Mouse (Mus musculus) spleen, adult 2 months (tissue): ENCODE results near the gene Tex9. TPM values are rescaled to one million over a fixed set of nuclear protein-coding genes. Genes with fewer than 3 reads are reported as not detected.

Experiments used
- DNase-seq, 2 experiments: peaks; one replicate each; pipeline versions ENCODE4 v3.0.0 to v3.0.0-alpha.2; 2012 to 2021; ENCODE audit warnings: low spot score in 2 of 2, low read depth in 1 of 2
- H3K27ac ChIP-seq: fragments of 200-500 bp; 2 replicates; pipeline ENCODE4 v1.5.1; 2012; ENCODE audit warnings: low read length, inconsistent platforms; ENCODE audit not compliant: insufficient read depth
- H3K27me3 ChIP-seq: fragments of 200-500 bp; 2 replicates; pipeline ENCODE4 v1.6.1; 2012; ENCODE audit warnings: mild to moderate bottlenecking, moderate library complexity, low read length, inconsistent platforms; ENCODE audit not compliant: control insufficient read depth, insufficient read depth
- H3K36me3 ChIP-seq: fragments of 200-500 bp; 2 replicates; pipeline ENCODE4 v1.6.1; 2012; ENCODE audit warnings: mild to moderate bottlenecking, low read length, inconsistent platforms; ENCODE audit not compliant: control insufficient read depth, insufficient read depth
- H3K4me1 ChIP-seq: fragments of 200-500 bp; 2 replicates; pipeline ENCODE4 v1.6.1; 2011; ENCODE audit warnings: inconsistent platforms; ENCODE audit not compliant: control insufficient read depth, insufficient read depth, insufficient read length
- H3K4me3 ChIP-seq: fragments of 200-500 bp; 2 replicates; pipeline ENCODE4 v1.5.1; 2011; ENCODE audit warnings: mild to moderate bottlenecking, inconsistent platforms; ENCODE audit not compliant: insufficient read depth, insufficient read length; ENCODE audit errors: extremely low read depth
- CTCF ChIP-seq: fragments of 200-500 bp; IDR thresholded peaks from 2 replicates; pipeline ENCODE4 v1.5.1; 2011; ENCODE audit warnings: mild to moderate bottlenecking, inconsistent platforms; ENCODE audit not compliant: insufficient read depth, insufficient read length, insufficient replicate concordance; ENCODE audit errors: extremely low read depth
- POLR2A ChIP-seq: fragments of 200-500 bp; IDR thresholded peaks from 2 replicates; pipeline ENCODE4 v1.6.1; 2011; ENCODE audit warnings: low read depth, low read length, inconsistent platforms
- WGBS: fragments of 180-500 bp; shearing (Covaris S2); methylation state at CpG from one replicate; pipeline ENCODE4 v1.1.7; 2018; 5-methylcytosine and 5-hydroxymethylcytosine counted together
- polyA plus RNA-seq: library from polyadenylated mRNA; depleted of rRNA; stranded (reverse); fragments of >200 nt; gene quantifications from 2 replicates; pipeline ENCODE4 v1.2.3, GENCODE M21; 2012

Tex9 gene
- polyA plus RNA-seq, 1 experiment, result 2.2 TPM

GRCm38 (mm10) chr9:72427861-72428260, 64.2 kb downstream of the Tex9 start:
- Histone ChIP-seq H3K27me3 (no peaks in the 10 kb centered on the region), H3K27ac (no peak overlapping the region), H3K4me3 (no peak overlapping the region), H3K36me3 (no peaks in the 10 kb centered on the region), H3K4me1 (no peaks in the 10 kb centered on the region)
- DNase-seq, result no peak
- TF ChIP-seq POLR2A, result no peak
- no peak for TF ChIP-seq CTCF
- 75% methylated on average over 4 of the region's 4 CpGs for WGBS

- DNase-seq, result no peak
- no peak overlapping the region for H3K27ac ChIP-seq
- no peaks in the 10 kb centered on the region for H3K4me1 ChIP-seq
- H3K36me3 ChIP-seq, result no peaks in the 10 kb centered on the region
- TF ChIP-seq CTCF (no peak), POLR2A (no peak)
- no peak overlapping the region for H3K4me3 ChIP-seq
- WGBS, result 83% methylated on average over 11 of the region's 11 CpGs
- H3K27me3 ChIP-seq, result no peaks in the 10 kb centered on the region
Observed at GRCm38 (mm10) chr9:72425300-72425850, 66.6 kb downstream of the Tex9 start.

GRCm38 (mm10) chr9:72422753-72423152, 69.3 kb downstream of the Tex9 start:
- WGBS, result 94% methylated on average over 2 of the region's 2 CpGs
- TF ChIP-seq CTCF, result no peak
- no peaks in the 10 kb centered on the region for H3K36me3 ChIP-seq
- H3K4me1 ChIP-seq, result no peaks in the 10 kb centered on the region
- H3K27me3 ChIP-seq, result no peaks in the 10 kb centered on the region
- DNase-seq, result no peak
- H3K27ac ChIP-seq, result no peak overlapping the region
- H3K4me3 ChIP-seq, result no peak overlapping the region

- Histone ChIP-seq H3K4me1 (no peaks in the 10 kb centered on the region), H3K27ac (no peak overlapping the region), H3K4me3 (no peak overlapping the region), H3K27me3 (no peaks in the 10 kb centered on the region), H3K36me3 (no peaks in the 10 kb centered on the region)
- WGBS, result 62% methylated on average over 11 of the region's 11 CpGs
- TF ChIP-seq POLR2A (no peak), CTCF (no peak)
- no peak for DNase-seq
Observed at GRCm38 (mm10) chr9:72422284-72422683, 69.7 kb downstream of the Tex9 start.

GRCm38 (mm10) chr9:72420490-72420889, 71.5 kb downstream of the Tex9 start:
- 87% methylated on average over 3 of the region's 3 CpGs for WGBS
- Histone ChIP-seq H3K4me1 (no peaks in the 10 kb centered on the region), H3K27ac (no peak overlapping the region), H3K27me3 (no peaks in the 10 kb centered on the region), H3K36me3 (no peaks in the 10 kb centered on the region), H3K4me3 (no peak overlapping the region)
- DNase-seq, result no peak
- TF ChIP-seq POLR2A (no peak), CTCF (no peak)

GRCm38 (mm10) chr9:72418443-72418842, 73.6 kb downstream of the Tex9 start:
- no peaks in the 10 kb centered on the region for H3K27me3 ChIP-seq
- H3K27ac ChIP-seq, result no peak overlapping the region
- no peaks in the 10 kb centered on the region for H3K4me1 ChIP-seq
- 86% methylated on average over 3 of the region's 3 CpGs for WGBS
- H3K4me3 ChIP-seq, result no peak overlapping the region
- H3K36me3 ChIP-seq, result no peaks in the 10 kb centered on the region
- TF ChIP-seq POLR2A (no peak), CTCF (no peak)
- DNase-seq, result no peak

- no peak for TF ChIP-seq POLR2A
- TF ChIP-seq CTCF, result no peak
- Histone ChIP-seq H3K4me3 (no peak overlapping the region), H3K27ac (no peak overlapping the region), H3K4me1 (peaks cover 3% of the 10 kb centered on the region; the same call in 1 of the 2 replicates), H3K27me3 (no peaks in the 10 kb centered on the region), H3K36me3 (no peaks in the 10 kb centered on the region)
- DNase-seq, result no peak
- 89% methylated on average over 2 of the region's 2 CpGs for WGBS
Observed at GRCm38 (mm10) chr9:72411746-72412145, 80.3 kb downstream of the Tex9 start.
